Mouse (Mus musculus) limb, embryonic 14.5 days (tissue): ENCODE data around the gene Fam168a. TPM values are rescaled to one million over a fixed set of nuclear protein-coding genes. Genes with fewer than 3 reads are reported as not detected.

Source experiments
- ATAC-seq: fragments of 200-750 bp; cut with Nextera tagmentation; 2 replicates; pipeline ENCODE4 v1.8.0; 2017; ENCODE audit warnings: low read depth, moderate number of reproducible peaks, moderate TSS enrichment; ENCODE audit not compliant: low FRiP score
- DNase-seq: peaks from one replicate; pipeline ENCODE4 v3.0.0-alpha.2; 2015; ENCODE audit warnings: low spot score
- H3K27ac ChIP-seq: fragments of 300-500 bp; sonication (generic); replicated peaks from 2 replicates; pipeline ENCODE4 v1.5.1; 2014; ENCODE audit warnings: low read depth, mild to moderate bottlenecking, low read length, moderate library complexity, mixed read lengths
- H3K27me3 ChIP-seq: fragments of 300-500 bp; sonication (generic); 2 replicates; pipeline ENCODE4 v1.6.1; 2014; ENCODE audit warnings: low read length, mixed read lengths; ENCODE audit not compliant: control insufficient read depth, insufficient read depth
- H3K36me3 ChIP-seq: fragments of 300-500 bp; sonication (generic); 2 replicates; pipeline ENCODE4 v1.6.1; 2014; ENCODE audit warnings: mild to moderate bottlenecking, low read length, moderate library complexity, mixed read lengths; ENCODE audit not compliant: control insufficient read depth, insufficient read depth
- H3K4me1 ChIP-seq: fragments of 300-500 bp; sonication (generic); 2 replicates; pipeline ENCODE4 v1.6.1; 2014; ENCODE audit warnings: antibody characterized with exemption, low read length, mixed read lengths; ENCODE audit not compliant: control insufficient read depth, insufficient read depth
- H3K4me2 ChIP-seq: fragments of 300-500 bp; sonication (generic); replicated peaks from 2 replicates; pipeline ENCODE4 v1.6.1; 2014; ENCODE audit warnings: low read depth, mild to moderate bottlenecking, low read length, moderate library complexity; ENCODE audit not compliant: severe bottlenecking
- H3K4me3 ChIP-seq: fragments of 300-500 bp; sonication (generic); replicated peaks from 2 replicates; pipeline ENCODE4 v1.5.1; 2014; ENCODE audit warnings: low read length
- H3K9ac ChIP-seq: fragments of 300-500 bp; sonication (generic); 2 replicates; pipeline ENCODE4 v1.6.1; 2014; ENCODE audit warnings: mild to moderate bottlenecking, low read depth, low read length, moderate library complexity; ENCODE audit not compliant: severe bottlenecking
- H3K9me3 ChIP-seq: fragments of 300-500 bp; sonication (generic); 2 replicates; pipeline ENCODE4 v1.6.1; 2016; ENCODE audit warnings: low read length; ENCODE audit not compliant: control insufficient read depth
- POLR2A ChIP-seq: fragments of 200-500 bp; IDR thresholded peaks from 2 replicates; pipeline ENCODE4 v1.8.0; 2012; ENCODE audit warnings: inconsistent platforms, mild to moderate bottlenecking, moderate library complexity, borderline replicate concordance; ENCODE audit not compliant: insufficient read depth, insufficient read length; ENCODE audit errors: extremely low read depth
- WGBS: fragments of 180-500 bp; shearing (Covaris S2); extraction: QIAGEN DNeasy Blood & Tissue Kit; methylation state at CpG from one replicate; pipeline ENCODE4 v1.1.7; 2014; 5-methylcytosine and 5-hydroxymethylcytosine counted together
- polyA plus RNA-seq, 2 experiments: library from polyadenylated mRNA; depleted of rRNA in 1 of 2; stranded (reverse) in 1 of 2; unstranded in 1 of 2; fragments of >200 nt; fragmentation: Nextera tagmentation in 1 of 2; extraction: Ambion mirVana in 1 of 2; gene quantifications; 2 replicates each; pipeline versions ENCODE4 v1.2.1 to v1.2.3; 2012 to 2014

Gene Fam168a
- polyA plus RNA-seq, 2 experiments = 49.9 to 56.5 TPM

DNA sequence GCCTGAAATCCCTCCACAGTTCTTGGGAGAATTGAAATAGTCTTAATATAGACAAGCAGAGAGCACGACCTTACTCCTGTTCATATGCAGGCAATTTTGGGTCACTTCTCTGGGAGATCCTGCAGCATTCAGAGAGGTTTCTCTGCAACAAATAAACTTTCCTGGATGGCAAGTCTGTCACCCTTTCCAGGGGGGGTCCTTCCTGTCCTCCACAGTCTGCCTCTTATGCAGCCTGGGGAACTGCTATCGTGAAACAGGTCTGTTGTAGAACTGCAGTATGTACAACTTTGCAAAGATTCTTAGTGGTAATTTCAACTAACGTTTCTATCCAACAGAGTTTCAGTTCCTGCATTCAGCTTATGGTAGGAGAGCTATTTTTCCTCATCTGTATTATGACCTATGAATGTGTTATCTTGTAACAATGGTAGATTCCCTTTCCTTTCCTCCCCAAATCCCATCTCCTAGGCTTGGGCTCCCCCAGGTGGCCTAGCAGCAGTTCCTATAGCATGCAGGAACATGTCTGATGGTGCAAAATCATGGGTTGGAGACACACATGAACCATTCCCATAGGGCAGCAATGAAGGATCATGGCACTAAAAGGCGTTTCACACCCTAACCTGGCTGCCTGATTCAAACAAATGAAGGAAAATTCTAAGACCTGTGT, 112.1 kb downstream of the Fam168a start:
- Histone ChIP-seq H3K9ac (no peak overlapping the region), H3K9me3 (no peaks in the 10 kb centered on the region), H3K27ac (no peak overlapping the region), H3K4me1 (no peaks in the 10 kb centered on the region), H3K4me3 (no peak overlapping the region), H3K4me2 (no peak overlapping the region), H3K36me3 (peaks cover 3% of the 10 kb centered on the region; the same call in 1 of the 2 replicates), H3K27me3 (no peaks in the 10 kb centered on the region)
- ATAC-seq (no peak), DNase-seq (no peak)
- TF ChIP-seq POLR2A = no peak
- WGBS = 86% methylated on average over 4 of the region's 4 CpGs

DNA sequence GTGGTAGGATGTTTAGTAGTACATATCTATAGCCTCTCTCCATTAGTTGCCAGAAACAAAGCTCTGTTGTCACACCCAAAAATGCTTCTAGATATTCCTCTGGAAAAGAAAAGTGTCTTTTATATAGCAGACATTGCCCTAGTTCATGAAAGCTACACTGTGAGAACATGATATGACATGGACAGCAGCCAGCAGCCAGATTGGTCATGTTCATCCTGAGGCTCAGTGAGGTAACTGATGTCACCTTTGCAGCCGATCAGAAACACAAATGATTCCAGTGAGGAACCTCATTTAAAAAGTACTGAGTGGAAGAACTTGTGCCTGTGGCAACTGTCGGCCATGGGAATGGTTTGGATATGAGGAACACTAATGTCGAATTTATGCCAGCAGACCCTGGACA, 118.2 kb downstream of the Fam168a start:
- DNase-seq = no peak
- peaks cover 9% of the 10 kb centered on the region for H3K36me3 ChIP-seq
- WGBS = 96% methylated on average over 3 of the region's 3 CpGs
- no peaks in the 10 kb centered on the region for H3K9me3 ChIP-seq
- H3K27me3 ChIP-seq = no peaks in the 10 kb centered on the region
- no peaks in the 10 kb centered on the region for H3K4me1 ChIP-seq
- H3K4me3 ChIP-seq = no peak overlapping the region
- no peak overlapping the region for H3K4me2 ChIP-seq
- no peak for TF ChIP-seq POLR2A
- no peak overlapping the region for H3K9ac ChIP-seq
- no peak overlapping the region for H3K27ac ChIP-seq
- ATAC-seq = no peak

GRCm38 (mm10) chr7:100828549-100828948, 122.1 kb downstream of the Fam168a start:
- Histone ChIP-seq H3K9me3 (no peaks in the 10 kb centered on the region), H3K27me3 (no peaks in the 10 kb centered on the region), H3K27ac (no peak overlapping the region), H3K9ac (no peak overlapping the region), H3K4me3 (no peak overlapping the region), H3K4me2 (no peak overlapping the region), H3K36me3 (peaks cover 25% of the 10 kb centered on the region), H3K4me1 (no peaks in the 10 kb centered on the region)
- ATAC-seq = no peak
- DNase-seq = no peak
- 89% methylated on average over 2 of the region's 2 CpGs for WGBS
- TF ChIP-seq POLR2A = no peak

DNA sequence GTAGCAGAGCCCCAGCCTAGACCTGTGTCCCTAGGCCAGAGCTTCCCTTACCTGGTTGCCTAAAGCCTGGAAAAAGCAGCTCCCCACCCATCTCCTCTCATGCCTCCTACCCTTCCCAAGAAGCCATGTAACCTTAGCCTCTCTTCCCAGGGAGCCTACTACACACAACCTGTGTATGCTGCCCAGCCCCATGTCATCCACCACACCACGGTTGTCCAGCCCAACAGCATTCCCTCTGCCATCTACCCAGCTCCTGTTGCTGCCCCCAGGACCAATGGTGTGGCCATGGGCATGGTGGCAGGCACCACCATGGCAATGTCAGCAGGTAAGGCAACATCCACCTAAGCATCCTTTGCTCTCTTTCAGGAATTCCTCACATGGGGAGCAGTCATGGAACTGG, 127.4 kb downstream of the Fam168a start:
- H3K4me1 ChIP-seq = no peaks in the 10 kb centered on the region
- no peak for TF ChIP-seq POLR2A
- WGBS = 68% methylated on average over 1 of the region's 1 CpGs
- no peak overlapping the region for H3K9ac ChIP-seq
- ATAC-seq = no peak
- H3K9me3 ChIP-seq = no peaks in the 10 kb centered on the region
- no peak overlapping the region for H3K4me3 ChIP-seq
- no peak for DNase-seq
- H3K36me3 ChIP-seq = peaks cover 66% of the 10 kb centered on the region
- no peaks in the 10 kb centered on the region for H3K27me3 ChIP-seq
- no peak overlapping the region for H3K27ac ChIP-seq
- H3K4me2 ChIP-seq = no peak overlapping the region

DNA sequence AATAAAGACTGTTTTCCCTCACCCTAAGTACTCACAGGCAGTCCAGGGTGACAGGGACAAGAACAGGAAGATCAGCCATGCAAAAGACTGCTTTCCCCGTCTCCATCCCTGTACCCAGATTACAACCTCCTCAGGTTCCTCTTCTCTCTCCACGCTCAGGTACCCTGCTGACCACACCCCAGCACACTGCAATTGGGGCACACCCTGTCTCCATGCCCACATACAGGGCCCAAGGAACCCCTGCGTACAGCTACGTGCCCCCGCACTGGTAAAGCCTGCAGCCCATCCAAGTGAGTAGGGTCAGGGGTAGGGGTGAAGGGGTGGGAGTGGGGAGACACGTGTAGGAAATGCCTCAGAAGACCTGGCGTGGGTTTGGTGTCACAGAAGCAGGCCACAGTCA, 128.7 kb downstream of the Fam168a start:
- peaks cover 67% of the 10 kb centered on the region for H3K36me3 ChIP-seq
- no peak for TF ChIP-seq POLR2A
- H3K9me3 ChIP-seq = no peaks in the 10 kb centered on the region
- WGBS = 92% methylated on average over 7 of the region's 7 CpGs
- peaks cover 5% of the 10 kb centered on the region; the same call in 1 of the 2 replicates for H3K4me1 ChIP-seq
- no peak overlapping the region for H3K4me3 ChIP-seq
- no peaks in the 10 kb centered on the region for H3K27me3 ChIP-seq
- H3K4me2 ChIP-seq = no peak overlapping the region
- no peak overlapping the region for H3K27ac ChIP-seq
- ATAC-seq (no peak), DNase-seq (no peak)
- no peak overlapping the region for H3K9ac ChIP-seq

GRCm38 (mm10) chr7:100835711-100836110, 129.3 kb downstream of the Fam168a start:
- no peak overlapping the region for H3K4me2 ChIP-seq
- no peak overlapping the region for H3K4me3 ChIP-seq
- no peaks in the 10 kb centered on the region for H3K9me3 ChIP-seq
- ATAC-seq (no peak), DNase-seq (no peak)
- peaks cover 67% of the 10 kb centered on the region for H3K36me3 ChIP-seq
- TF ChIP-seq POLR2A = no peak
- no peaks in the 10 kb centered on the region for H3K27me3 ChIP-seq
- H3K4me1 ChIP-seq = peaks cover 5% of the 10 kb centered on the region; the same call in 1 of the 2 replicates
- no peak overlapping the region for H3K9ac ChIP-seq
- 88% methylated on average over 6 of the region's 6 CpGs for WGBS
- H3K27ac ChIP-seq = no peak overlapping the region
